Mouse (Mus musculus) liver, embryonic 14.5 days (tissue): ENCODE measurements around the gene Fam32a.

ENCODE experiments used
- CTCF ChIP-seq: IDR thresholded peaks from 2 replicates; pipeline ENCODE4 v1.5.1; 2016; ENCODE audit warnings: antibody characterized with exemption, low read depth, control low read depth
- EP300 ChIP-seq: IDR thresholded peaks from 2 replicates; pipeline ENCODE4 v1.6.1; 2016; ENCODE audit warnings: antibody characterized with exemption, low read depth

GRCm38 (mm10) chr8:72192065-72192464, 27.5 kb upstream of the Fam32a start:
- TF ChIP-seq CTCF (no peak), EP300 (no peak)
